Mouse (Mus musculus) myocyte (in vitro differentiated cells): Measurements from ENCODE around the gene Bicc1.

ENCODE experiments used
- POLR2A ChIP-seq: IDR thresholded peaks from one replicate; pipeline ENCODE4 v1.6.1; 2011; ENCODE audit warnings: low read depth, mild to moderate bottlenecking, control low read depth, moderate library complexity; ENCODE audit not compliant: insufficient read length
- TCF3 ChIP-seq: IDR thresholded peaks from one replicate; pipeline ENCODE4 v1.6.1; 2011; ENCODE audit warnings: low read depth, control low read depth; ENCODE audit not compliant: insufficient read length

GRCm38 (mm10) chr10:71036484-71036883 lies 123.0 kb downstream of the Bicc1 start:
- TF ChIP-seq POLR2A = no peak
- no peak for TF ChIP-seq TCF3
